Mouse (Mus musculus) stomach, embryonic 14.5 days (tissue): Measurements from ENCODE around the gene Gsx1. TPM values are rescaled to one million over a fixed set of nuclear protein-coding genes. Genes with fewer than 3 reads are reported as not detected.

ENCODE experiments used
- ATAC-seq: fragments of 200-750 bp; cut with Nextera tagmentation; 2 replicates; pipeline ENCODE4 v1.8.0; 2017; ENCODE audit warnings: low read depth, moderate TSS enrichment; ENCODE audit not compliant: insufficient number of reproducible peaks, insufficient read depth, low FRiP score
- H3K27ac ChIP-seq: fragments of 300-500 bp; sonication (generic); 2 replicates; pipeline ENCODE4 v1.5.1; 2014; ENCODE audit warnings: mild to moderate bottlenecking, low read length, moderate library complexity, mixed read lengths
- H3K27me3 ChIP-seq: fragments of 300-500 bp; sonication (generic); 2 replicates; pipeline ENCODE4 v1.6.1; 2014; ENCODE audit warnings: low read length, control low read depth, mixed read lengths; ENCODE audit not compliant: control insufficient read depth, insufficient read depth
- H3K36me3 ChIP-seq: fragments of 300-500 bp; sonication (generic); 2 replicates; pipeline ENCODE4 v1.6.1; 2014; ENCODE audit warnings: mild to moderate bottlenecking, control low read depth, low read length, moderate library complexity, mixed read lengths; ENCODE audit not compliant: control insufficient read depth, insufficient read depth
- H3K4me1 ChIP-seq: fragments of 300-500 bp; sonication (generic); 2 replicates; pipeline ENCODE4 v1.6.1; 2014; ENCODE audit warnings: low read length, control low read depth, mixed read lengths; ENCODE audit not compliant: control insufficient read depth, insufficient read depth
- H3K4me2 ChIP-seq: fragments of 300-500 bp; sonication (generic); replicated peaks from 2 replicates; pipeline ENCODE4 v1.6.1; 2014; ENCODE audit warnings: low read depth, low read length, control low read depth
- H3K4me3 ChIP-seq: fragments of 300-500 bp; sonication (generic); 2 replicates; pipeline ENCODE4 v1.5.1; 2014; ENCODE audit warnings: low read depth, low read length, control low read depth
- H3K9ac ChIP-seq: fragments of 300-500 bp; sonication (generic); replicated peaks from 2 replicates; pipeline ENCODE4 v1.6.1; 2014; ENCODE audit warnings: low read depth, mild to moderate bottlenecking, control low read depth, low read length, moderate library complexity, mixed read lengths
- H3K9me3 ChIP-seq: fragments of 300-500 bp; sonication (generic); 2 replicates; pipeline ENCODE4 v1.6.1; 2016; ENCODE audit warnings: low read depth, low read length, control low read depth; ENCODE audit not compliant: control insufficient read depth
- WGBS: fragments of 180-500 bp; shearing (Covaris S2); extraction: QIAGEN DNeasy Blood & Tissue Kit; methylation state at CpG from one replicate; pipeline ENCODE4 v1.1.7; 2014; 5-methylcytosine and 5-hydroxymethylcytosine counted together
- polyA plus RNA-seq: library from polyadenylated mRNA; unstranded; fragments of >200 nt; fragmentation: Nextera tagmentation; extraction: Ambion mirVana; gene quantifications from 2 replicates; pipeline ENCODE4 v1.2.1, GENCODE M21; 2014

Gene Gsx1
- polyA plus RNA-seq, 1 experiment from 2014 or later = not detected

DNA sequence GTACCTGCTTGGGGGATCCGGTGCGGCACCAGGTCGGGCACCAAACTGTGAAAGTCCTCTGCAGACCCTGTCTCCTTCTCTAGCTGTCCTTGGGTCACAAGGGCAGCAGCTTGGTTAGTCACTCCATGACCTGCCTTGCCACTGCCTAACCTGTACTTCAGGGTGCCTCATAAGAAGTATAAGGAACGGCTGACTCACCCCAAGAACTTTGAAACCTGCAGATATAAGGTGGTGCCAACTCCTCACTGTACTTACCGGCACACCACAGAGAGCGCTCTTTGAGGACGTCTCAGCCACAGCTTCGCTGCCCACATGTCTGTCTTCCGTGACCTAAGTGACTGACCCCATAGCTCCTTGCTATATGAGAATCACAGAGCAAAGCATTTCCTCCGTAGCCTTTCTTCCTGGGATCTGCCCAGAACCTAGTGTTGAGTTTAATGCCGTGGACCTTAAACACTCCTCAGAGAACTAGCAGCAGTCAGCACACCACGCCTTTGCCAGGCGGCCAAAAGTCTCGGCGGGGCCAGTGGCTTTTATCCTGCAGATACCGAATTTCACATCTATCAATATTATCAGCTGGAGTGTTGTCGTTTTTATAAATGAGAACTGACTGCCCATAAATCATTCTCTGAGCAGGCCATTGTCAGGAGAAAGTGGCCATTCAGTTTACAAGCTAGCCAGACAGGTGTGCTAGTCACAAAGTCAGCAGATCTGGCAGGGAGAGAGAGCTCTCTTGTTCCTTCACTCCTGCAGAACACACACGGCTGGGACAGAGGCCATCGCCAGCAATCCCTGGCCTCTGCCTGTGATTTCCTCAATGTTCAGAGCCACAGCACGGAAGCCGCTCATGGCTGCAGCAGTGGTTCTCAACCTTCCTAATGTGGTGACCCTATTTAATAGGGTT is 47.2 kb downstream of the Gsx1 start:
- H3K36me3 ChIP-seq = no peaks in the 10 kb centered on the region
- WGBS = 40% methylated on average over 21 of the region's 21 CpGs
- H3K27ac ChIP-seq = no peak overlapping the region
- no peak overlapping the region for H3K4me3 ChIP-seq
- no peaks in the 10 kb centered on the region for H3K9me3 ChIP-seq
- ATAC-seq = no peak
- H3K4me1 ChIP-seq = no peaks in the 10 kb centered on the region
- no peaks in the 10 kb centered on the region for H3K27me3 ChIP-seq
- no peak overlapping the region for H3K4me2 ChIP-seq
- no peak overlapping the region for H3K9ac ChIP-seq

Other genes with a start within 250 kb of the Gsx1 start
- 121 and 122 TPM in 2 replicates for gene Gtf3a, start 240.0 kb upstream of the Gsx1 start, polyA plus RNA-seq
- gene Mtif3, start 224.9 kb upstream of the Gsx1 start, polyA plus RNA-seq = 28.6 and 29.9 TPM in 2 replicates
- gene Lnx2, start 112.1 kb upstream of the Gsx1 start, polyA plus RNA-seq = 20.7 and 25.5 TPM in 2 replicates
- 140 and 148 TPM in 2 replicates for gene Polr1d, start 111.6 kb upstream of the Gsx1 start, polyA plus RNA-seq
- 3.4 and 5.2 TPM in 2 replicates for gene Pdx1, start 81.3 kb downstream of the Gsx1 start, polyA plus RNA-seq
- gene Cdx2, start 118.6 kb downstream of the Gsx1 start, polyA plus RNA-seq = 1.1 and 1.3 TPM in 2 replicates
- gene Urad, start 133.7 kb downstream of the Gsx1 start, polyA plus RNA-seq = not detected in 2 replicates
- 0.06 and 0.24 TPM in 2 replicates for gene Flt3, start 211.8 kb downstream of the Gsx1 start, polyA plus RNA-seq
- gene Pan3, start 241.5 kb downstream of the Gsx1 start, polyA plus RNA-seq = 94.8 and 98.3 TPM in 2 replicates